Mouse (Mus musculus) heart, adult 2 months (tissue): Measurements from ENCODE around the gene Ckb. TPM values are rescaled to one million over a fixed set of nuclear protein-coding genes. Genes with fewer than 3 reads are reported as not detected.

ENCODE experiments used
- DNase-seq, 2 experiments: peaks; one replicate each; pipeline ENCODE4 v3.0.0; 2021
- H3K27ac ChIP-seq: fragments of 200-600 bp; 2 replicates; pipeline ENCODE4 v1.8.1; 2022
- H3K27me3 ChIP-seq: fragments of 200-500 bp; 2 replicates; pipeline ENCODE4 v1.6.1; 2012; ENCODE audit warnings: mild to moderate bottlenecking, low read length, inconsistent platforms, mixed read lengths; ENCODE audit not compliant: control insufficient read depth, insufficient read depth
- H3K36me3 ChIP-seq: fragments of 200-500 bp; 2 replicates; pipeline ENCODE4 v1.6.1; 2012; ENCODE audit warnings: low read length, inconsistent platforms; ENCODE audit not compliant: control insufficient read depth, insufficient read depth
- H3K4me1 ChIP-seq: fragments of 200-500 bp; 2 replicates; pipeline ENCODE4 v1.6.1; 2011; ENCODE audit warnings: low read length; ENCODE audit not compliant: control insufficient read depth, insufficient read depth
- H3K4me3 ChIP-seq: fragments of 200-600 bp; 2 replicates; pipeline ENCODE4 v1.8.1; 2022
- H3K79me2 ChIP-seq: fragments of 200-500 bp; replicated peaks from 2 replicates; pipeline ENCODE4 v1.6.1; 2012; ENCODE audit warnings: mild to moderate bottlenecking, inconsistent platforms, low read length, moderate library complexity, mixed read lengths; ENCODE audit not compliant: control insufficient read depth, insufficient read depth
- H3K9ac ChIP-seq: fragments of 200-500 bp; 2 replicates; pipeline ENCODE4 v1.6.1; 2012; ENCODE audit warnings: low read depth, mild to moderate bottlenecking, control low read depth, inconsistent platforms, low read length, mixed read lengths
- CTCF ChIP-seq: fragments of 200-600 bp; IDR thresholded peaks from 2 replicates; pipeline ENCODE4 v1.8.1; 2022; ENCODE audit warnings: antibody characterized with exemption, mild to moderate bottlenecking, moderate library complexity
- EP300 ChIP-seq: fragments of 200-500 bp; IDR thresholded peaks from 2 replicates; pipeline ENCODE4 v1.6.1; 2011; ENCODE audit warnings: low read depth, low read length, control low read depth; ENCODE audit not compliant: insufficient read depth
- POLR2A ChIP-seq: fragments of 200-500 bp; IDR thresholded peaks from 2 replicates; pipeline ENCODE4 v1.6.1; 2011; ENCODE audit warnings: mild to moderate bottlenecking, low read depth, low read length, control low read depth; ENCODE audit not compliant: insufficient read depth
- WGBS: fragments of 180-500 bp; shearing (Covaris S2); methylation state at CpG from one replicate; pipeline ENCODE4 v1.1.7; 2018; 5-methylcytosine and 5-hydroxymethylcytosine counted together
- intact Hi-C: fragments of 180-260 bp; cut with DNase I; formaldehyde crosslinking; loops from one replicate; pipeline ENCODE4 v1.15.1; 2025
- polyA plus RNA-seq: library from polyadenylated mRNA; depleted of rRNA; stranded (reverse); fragments of >200 nt; gene quantifications from 2 replicates; pipeline ENCODE4 v1.2.3, GENCODE M21; 2012; rRNA removed
- total RNA-seq, 2 experiments: library from RNA; stranded (reverse); gene quantifications; 2 replicates each; pipeline ENCODE4 v1.2.3; 2021

Ckb gene
- total and polyA plus RNA-seq, 3 experiments: 65.3 to 120 (median 81.4) TPM

GRCm38 (mm10) chr12:111655695-111656094 lies 16.4 kb downstream of the Ckb start:
- Histone ChIP-seq H3K36me3 (no peaks in the 10 kb centered on the region), H3K4me1 (no peaks in the 10 kb centered on the region), H3K4me3 (no peak overlapping the region), H3K27me3 (no peaks in the 10 kb centered on the region), H3K79me2 (no peaks in the 10 kb centered on the region), H3K9ac (no peak overlapping the region), H3K27ac (no peak overlapping the region)
- intact Hi-C loops: no loop called here
- DNase-seq: no peak
- no peak for TF ChIP-seq POLR2A
- TF ChIP-seq EP300: no peak
- TF ChIP-seq CTCF: no peak
- WGBS: 91% methylated on average over 11 of the region's 11 CpGs

GRCm38 (mm10) chr12:111653434-111653833 lies 18.7 kb downstream of the Ckb start:
- TF ChIP-seq EP300 (peak; percentile 80), POLR2A (no peak)
- 27% methylated on average over 3 of the region's 3 CpGs for WGBS
- H3K4me3 ChIP-seq: no peak overlapping the region
- intact Hi-C loops: loop anchor here (1.0 to 5.0 kb wide), 2 partner anchors 43 to 79 kb away; no protein-coding TSS in a partner anchor
- H3K4me1 ChIP-seq: no peaks in the 10 kb centered on the region; the same call in 1 of the 2 replicates
- H3K27ac ChIP-seq: no peak overlapping the region
- no peak overlapping the region for H3K9ac ChIP-seq
- no peaks in the 10 kb centered on the region for H3K27me3 ChIP-seq
- H3K79me2 ChIP-seq: no peaks in the 10 kb centered on the region
- no peaks in the 10 kb centered on the region for H3K36me3 ChIP-seq
- peak; percentile 67 to 81 for DNase-seq

DNA sequence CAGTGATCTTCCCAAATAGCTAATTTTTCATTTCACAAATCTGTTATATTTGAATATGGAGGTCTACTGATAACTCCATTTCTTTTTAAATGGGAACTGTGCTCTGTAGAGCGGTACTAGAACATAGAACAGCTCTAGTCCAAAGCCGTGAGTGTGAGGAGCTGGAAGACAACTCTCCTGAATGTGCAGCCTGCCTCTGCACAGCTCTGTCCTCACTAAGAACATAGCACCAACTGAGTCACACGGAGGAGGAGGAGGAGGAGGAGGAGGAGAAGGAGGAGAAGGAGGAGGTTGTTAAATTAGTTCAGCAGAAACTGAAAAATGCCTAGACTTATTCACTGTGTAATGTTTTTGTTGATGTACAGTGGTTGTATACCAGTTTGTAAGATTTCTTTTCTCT lies 19.2 kb downstream of the Ckb start:
- intact Hi-C loops: loop anchor here (1.0 to 5.0 kb wide), 2 partner anchors 43 to 79 kb away; no protein-coding TSS in a partner anchor
- Histone ChIP-seq H3K79me2 (no peaks in the 10 kb centered on the region), H3K27me3 (no peaks in the 10 kb centered on the region), H3K9ac (no peak overlapping the region), H3K36me3 (no peaks in the 10 kb centered on the region), H3K27ac (no peak overlapping the region), H3K4me1 (no peaks in the 10 kb centered on the region; the same call in 1 of the 2 replicates), H3K4me3 (no peak overlapping the region)
- DNase-seq: no peak
- TF ChIP-seq EP300 (no peak), POLR2A (no peak), CTCF (no peak)
- WGBS: 90% methylated on average over 3 of the region's 3 CpGs

GRCm38 (mm10) chr12:111648061-111648645 lies 24.0 kb downstream of the Ckb start:
- DNase-seq: peak; percentile 52 to 67
- H3K27ac ChIP-seq: no peak overlapping the region
- no peaks in the 10 kb centered on the region; the same call in 1 of the 2 replicates for H3K4me1 ChIP-seq
- TF ChIP-seq EP300 (no peak), CTCF (peak; percentile 90), POLR2A (no peak)
- H3K9ac ChIP-seq: no peak overlapping the region
- 47% methylated on average over 6 of the region's 6 CpGs for WGBS
- intact Hi-C loops: loop anchor here (5.0 kb wide), 1 partner anchor 101 kb away; no protein-coding TSS in a partner anchor
- no peaks in the 10 kb centered on the region for H3K36me3 ChIP-seq
- no peaks in the 10 kb centered on the region for H3K79me2 ChIP-seq
- H3K4me3 ChIP-seq: no peak overlapping the region
- H3K27me3 ChIP-seq: no peaks in the 10 kb centered on the region

Other genes with a start within 250 kb of the Ckb start
- gene Tnfaip2, start 229.9 kb downstream of the Ckb start, total RNA-seq: 10 to 100 TPM; 40.9 to 52.1 TPM
- 40.2 and 52.0 TPM in 2 replicates for gene Tnfaip2, start 229.9 kb downstream of the Ckb start, polyA plus RNA-seq
- under 1 TPM; 0.36 to 0.39 TPM for gene Gm266, start 186.5 kb downstream of the Ckb start, total RNA-seq
- 0.23 and 0.88 TPM in 2 replicates for gene Gm266, start 186.5 kb downstream of the Ckb start, polyA plus RNA-seq
- gene Eif5, start 134.3 kb downstream of the Ckb start, total RNA-seq: 100 to 1,000 TPM; 160 to 170 TPM
- gene Eif5, start 134.3 kb downstream of the Ckb start, polyA plus RNA-seq: 39.4 and 85.3 TPM in 2 replicates
- 10 to 100 TPM; 50.6 to 52.5 TPM for gene Mark3, start 97.8 kb downstream of the Ckb start, total RNA-seq
- 18.1 and 28.2 TPM in 2 replicates for gene Mark3, start 97.8 kb downstream of the Ckb start, polyA plus RNA-seq
- gene Trmt61a, start 5.8 kb upstream of the Ckb start, total RNA-seq: 1 to 10 TPM; 4.5 to 5.4 TPM
- gene Trmt61a, start 5.8 kb upstream of the Ckb start, polyA plus RNA-seq: 7.6 and 11.8 TPM in 2 replicates
- gene Bag5, start 40.9 kb upstream of the Ckb start, total RNA-seq: 10 to 100 TPM; 18.8 to 22.8 TPM
- gene Bag5, start 40.9 kb upstream of the Ckb start, polyA plus RNA-seq: 9.8 and 15.9 TPM in 2 replicates
- 10 to 100 TPM; 32.0 to 36.3 TPM for gene Apopt1, start 40.9 kb upstream of the Ckb start, total RNA-seq
- gene Apopt1, start 40.9 kb upstream of the Ckb start, polyA plus RNA-seq: 31.4 and 31.7 TPM in 2 replicates
- gene Klc1, start 86.5 kb upstream of the Ckb start, total RNA-seq: 10 to 100 TPM; 83.8 to 83.9 TPM
- 80.8 and 105 TPM in 2 replicates for gene Klc1, start 86.5 kb upstream of the Ckb start, polyA plus RNA-seq
- 1 to 10 TPM; 1.4 to 1.8 TPM for gene Xrcc3, start 141.5 kb upstream of the Ckb start, total RNA-seq
- 2.1 and 2.8 TPM in 2 replicates for gene Xrcc3, start 141.5 kb upstream of the Ckb start, polyA plus RNA-seq
- gene Zfyve21, start 141.8 kb upstream of the Ckb start, total RNA-seq: 10 to 100 TPM; 65.1 to 74.8 TPM
- 71.9 and 89.6 TPM in 2 replicates for gene Zfyve21, start 141.8 kb upstream of the Ckb start, polyA plus RNA-seq
- 10 to 100 TPM; 18.0 to 18.1 TPM for gene Ppp1r13b, start 235.8 kb upstream of the Ckb start, total RNA-seq
- 11.8 and 16.6 TPM in 2 replicates for gene Ppp1r13b, start 235.8 kb upstream of the Ckb start, polyA plus RNA-seq